Mouse (Mus musculus) kidney, postnatal 10 days (tissue): Measurements from ENCODE around the gene Xpo6.

Experiments used
- DNase-seq: peaks from one replicate; pipeline ENCODE4 v3.0.0; 2021; ENCODE audit warnings: mixed read lengths

Xpo6 gene

DNA sequence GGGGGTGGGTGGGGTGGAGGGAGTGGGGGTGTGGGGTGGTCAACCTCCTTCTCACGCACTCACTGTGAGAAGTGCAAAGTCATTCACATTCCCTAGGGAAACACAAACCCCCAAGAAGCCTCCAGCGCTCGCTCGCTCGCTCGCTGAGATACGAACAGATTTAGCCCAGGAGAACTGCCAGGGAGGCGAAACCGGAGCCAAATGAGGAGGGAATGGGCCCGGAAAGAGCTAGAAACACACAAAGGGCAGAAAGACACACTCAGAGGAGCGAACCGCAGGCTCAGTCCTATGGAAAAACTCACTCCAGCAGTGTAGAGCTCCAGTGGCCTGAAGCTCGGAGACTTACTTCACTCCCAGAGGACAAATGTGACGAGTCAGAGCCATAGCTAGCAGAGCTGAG is 133.5 kb downstream of the Xpo6 start:
- peak; percentile 78 for DNase-seq

DNA sequence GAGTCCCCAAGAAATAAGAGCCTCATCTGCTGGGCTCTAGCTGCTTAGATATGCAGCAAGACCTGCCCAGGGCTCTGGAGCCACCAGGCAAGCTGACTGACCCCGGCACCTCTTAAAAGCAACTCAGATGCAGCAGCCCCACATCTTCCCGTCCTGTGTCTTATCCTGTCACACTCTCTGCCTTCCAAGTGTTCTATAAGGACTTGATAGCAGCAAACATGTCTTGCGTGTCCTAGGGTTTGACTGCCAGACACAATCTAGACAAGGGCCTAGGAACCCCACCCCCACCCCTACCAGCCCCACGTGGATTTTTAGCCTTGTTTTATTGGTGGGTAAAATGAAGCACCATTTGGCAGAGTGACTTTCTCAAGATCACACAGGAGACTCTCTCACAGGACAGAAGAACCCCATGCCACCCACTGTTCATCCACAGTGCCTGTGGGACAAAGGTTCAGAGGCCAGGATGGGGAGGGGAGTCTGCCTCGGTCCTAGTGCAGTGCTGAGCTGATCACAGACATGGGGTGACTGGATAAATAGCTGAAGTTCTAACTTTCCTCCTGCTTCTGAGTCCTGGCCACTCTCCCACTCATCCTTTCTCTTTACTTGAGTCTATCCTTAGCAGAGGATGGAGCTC is 134.9 kb downstream of the Xpo6 start:
- DNase-seq: no peak

DNA sequence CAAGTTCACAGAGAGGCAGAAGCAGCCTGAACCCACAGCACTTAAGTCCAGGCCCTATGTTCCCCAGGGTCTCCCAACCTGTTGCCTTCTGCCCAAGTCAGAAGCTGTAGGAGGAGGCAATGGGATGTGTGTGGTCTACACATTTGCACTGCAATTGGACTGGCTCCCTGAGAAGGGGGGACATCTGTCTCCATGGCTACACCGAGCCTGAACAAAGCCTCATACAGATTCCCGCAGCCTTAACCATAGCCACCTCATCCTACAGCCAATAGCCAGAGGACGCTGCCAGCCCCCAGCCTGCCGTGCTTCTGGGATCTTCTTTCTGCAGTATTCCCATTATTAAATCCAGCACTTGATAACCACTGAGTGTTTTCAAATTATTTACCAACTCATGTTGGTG is 138.1 kb downstream of the Xpo6 start:
- DNase-seq: no peak

GRCm38 (mm10) chr7:126058918-126059317 is 141.4 kb downstream of the Xpo6 start:
- DNase-seq: no peak

DNA sequence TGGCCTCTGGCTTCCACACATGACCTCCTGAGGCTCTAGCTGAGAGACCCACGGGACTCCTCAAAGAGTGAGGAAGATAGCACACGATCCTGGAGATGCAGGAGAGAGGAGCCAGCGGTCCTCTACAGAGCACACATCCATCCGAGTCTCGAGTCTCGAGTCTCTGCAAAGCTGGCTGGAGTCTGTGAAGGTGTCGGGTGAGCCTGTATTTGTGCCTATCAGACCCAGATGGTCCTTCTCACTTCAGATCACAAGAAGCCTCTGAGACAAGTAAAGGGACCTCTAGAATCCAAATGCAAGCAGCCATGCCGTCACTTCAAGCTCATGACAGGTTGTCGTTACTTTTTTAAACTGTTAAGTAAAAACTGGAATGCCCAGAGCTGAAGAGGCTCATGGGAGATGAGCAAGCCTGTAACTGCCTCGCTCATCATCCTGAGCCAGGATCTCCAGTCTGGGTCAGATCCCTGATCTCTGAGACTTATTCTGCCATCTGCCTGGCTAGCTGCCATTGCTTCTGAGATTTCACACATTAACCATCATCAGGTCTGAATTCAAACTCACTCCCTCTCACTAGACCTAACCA is 142.9 kb downstream of the Xpo6 start:
- no peak for DNase-seq

DNA sequence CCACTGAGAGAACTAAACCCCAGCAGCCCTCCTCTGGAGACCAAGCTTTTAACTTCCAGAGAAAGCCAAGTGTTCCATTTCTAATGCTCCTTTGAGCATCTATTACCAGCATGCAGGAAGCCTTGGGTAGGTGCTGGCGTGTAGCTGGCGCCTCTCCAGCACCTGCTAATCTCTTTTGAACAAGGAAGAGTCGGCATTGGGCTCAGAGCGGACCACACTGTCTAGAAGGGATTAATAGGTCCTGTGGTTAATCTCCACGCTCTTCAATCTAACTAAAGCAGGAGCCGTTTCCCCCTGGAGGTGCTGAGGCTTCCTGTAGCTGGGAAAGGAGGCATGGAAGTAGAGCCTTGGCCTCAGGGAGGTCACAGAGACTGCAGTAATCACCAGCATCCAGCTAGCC is 145.7 kb downstream of the Xpo6 start:
- DNase-seq: no peak

GRCm38 (mm10) chr7:126053618-126054017 is 146.7 kb downstream of the Xpo6 start:
- no peak for DNase-seq

DNA sequence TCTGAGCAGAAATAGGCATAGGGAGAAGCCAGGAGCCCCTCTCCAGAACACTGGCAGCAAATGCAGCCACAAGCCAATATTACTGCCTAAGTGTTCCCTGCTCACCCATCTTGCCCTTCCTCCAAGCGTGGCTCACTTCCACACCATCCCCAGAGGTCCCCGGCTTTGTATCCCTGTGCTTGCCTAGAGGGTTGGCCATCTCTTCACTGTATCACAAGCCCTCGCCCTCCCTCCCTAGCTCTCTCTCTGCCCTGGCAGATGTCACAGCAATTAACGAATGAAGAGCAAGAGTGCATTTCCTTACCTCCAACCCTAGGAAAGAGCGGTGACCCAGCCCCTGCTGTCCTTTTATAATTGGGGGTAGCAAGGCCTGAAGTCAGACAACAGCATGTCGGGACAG is 148.4 kb downstream of the Xpo6 start:
- DNase-seq: no peak
